Mouse (Mus musculus): ENCODE measurements at regions not wholly inside any gene's neighbourhood (a gene's known extent, or its start where the extent isn't known, plus 50 kb on each side); places are given as distances from the start of the nearest gene placed in this dataset.

DNA sequence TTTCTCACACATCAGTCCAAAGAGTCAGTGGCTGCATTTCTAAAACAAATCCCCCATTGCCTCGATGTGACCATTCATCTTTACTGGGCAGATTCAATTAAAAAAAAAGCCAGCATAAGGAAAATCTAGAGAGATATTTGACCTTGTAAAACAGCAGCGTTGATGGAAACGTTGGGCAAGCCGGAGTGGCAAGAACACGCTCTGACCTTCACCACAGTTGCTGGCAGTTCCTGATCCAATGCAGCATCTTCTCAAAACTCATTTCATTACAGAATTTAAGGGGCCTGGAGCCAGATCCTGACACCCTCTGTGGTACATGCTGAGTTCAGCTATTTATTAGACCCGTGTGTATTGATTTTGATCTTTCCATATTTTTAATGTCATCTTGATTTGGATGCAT lies 225.7 kb upstream of the Rnd3 start:
- Histone ChIP-seq H3K4me3 (ENCODE audit: insufficient read depth in 1 of 2, low read depth in 1 of 2, low read length in 2 of 2, poor library complexity in 1 of 2, severe bottlenecking in 1 of 2) (no peak overlapping the region), H3K9ac (ENCODE audit: insufficient read depth, low read depth, low read length, poor library complexity, severe bottlenecking) (no peak overlapping the region), H3K9me3 (ENCODE audit: control insufficient read depth, insufficient read depth, low read depth, low read length) (no peaks in the 10 kb centered on the region), H3K4me1 (ENCODE audit: control insufficient read depth in 2 of 2, insufficient read depth in 2 of 2, low read length in 2 of 2, poor library complexity in 1 of 2) (no peaks in the 10 kb centered on the region), H3K27ac (ENCODE audit: insufficient read depth, low read depth, low read length, poor library complexity, severe bottlenecking) (no peak overlapping the region), H3K36me3 (ENCODE audit: control insufficient read depth, insufficient read depth, low read length, poor library complexity, severe bottlenecking) (no peaks in the 10 kb centered on the region)
- in situ Hi-C loops (cut with MboI; ENCODE audit: low sequenced_read_pairs in 2 of 2, unreplicated experiment in 2 of 2), result no loop called here
- no peak for DNase-seq (ENCODE audit: low read depth, low spot score)
- TF ChIP-seq CHD2 (IDR thresholded peaks at IDR 0.05; ENCODE audit: low read depth, low read length) (no peak), ZC3H11A (IDR thresholded peaks at IDR 0.05; ENCODE audit: borderline replicate concordance, low read depth, low read length) (no peak), MAFK (IDR thresholded peaks at IDR 0.05; ENCODE audit: insufficient read depth, low read depth, low read length) (no peak), ZNF384 (IDR thresholded peaks at IDR 0.05; ENCODE audit: low read depth, low read length) (no peak), HCFC1 (IDR thresholded peaks at IDR 0.05; ENCODE audit: borderline replicate concordance, insufficient read depth, low read length) (no peak)

DNA sequence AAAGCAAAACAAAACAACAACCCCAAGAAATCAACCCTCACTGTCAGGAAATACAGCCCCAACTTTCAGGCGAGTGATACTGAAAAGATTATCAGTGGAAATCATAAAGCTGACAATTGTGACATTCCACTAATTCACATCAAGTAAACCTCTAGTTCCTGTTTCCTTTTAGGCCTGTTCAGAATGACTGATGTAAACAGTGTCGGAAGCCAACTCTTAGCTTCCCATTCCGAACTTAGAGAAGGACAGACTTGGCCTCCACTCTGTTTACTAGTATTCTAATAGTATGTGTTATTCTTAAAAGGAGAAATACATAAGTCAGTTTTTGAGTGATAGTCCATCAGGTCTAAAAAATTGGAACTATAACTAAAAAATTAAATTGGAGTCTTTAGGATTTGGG lies 223.9 kb upstream of the Rnd3 start:
- Histone ChIP-seq H3K36me3 (ENCODE audit: control insufficient read depth, insufficient read depth, low read length, poor library complexity, severe bottlenecking) (no peaks in the 10 kb centered on the region), H3K27ac (ENCODE audit: insufficient read depth, low read depth, low read length, poor library complexity, severe bottlenecking) (no peak overlapping the region), H3K4me1 (ENCODE audit: control insufficient read depth in 2 of 2, insufficient read depth in 2 of 2, low read length in 2 of 2, poor library complexity in 1 of 2) (no peaks in the 10 kb centered on the region), H3K9me3 (ENCODE audit: control insufficient read depth, insufficient read depth, low read depth, low read length) (no peaks in the 10 kb centered on the region), H3K4me3 (ENCODE audit: insufficient read depth in 1 of 2, low read depth in 1 of 2, low read length in 2 of 2, poor library complexity in 1 of 2, severe bottlenecking in 1 of 2) (no peak overlapping the region), H3K9ac (ENCODE audit: insufficient read depth, low read depth, low read length, poor library complexity, severe bottlenecking) (no peak overlapping the region)
- TF ChIP-seq ZC3H11A (IDR thresholded peaks at IDR 0.05; ENCODE audit: borderline replicate concordance, low read depth, low read length) (no peak), HCFC1 (IDR thresholded peaks at IDR 0.05; ENCODE audit: borderline replicate concordance, insufficient read depth, low read length) (no peak), MAFK (IDR thresholded peaks at IDR 0.05; ENCODE audit: insufficient read depth, low read depth, low read length) (no peak), CHD2 (IDR thresholded peaks at IDR 0.05; ENCODE audit: low read depth, low read length) (no peak), ZNF384 (IDR thresholded peaks at IDR 0.05; ENCODE audit: low read depth, low read length) (no peak)
- in situ Hi-C loops (cut with MboI; ENCODE audit: low sequenced_read_pairs in 2 of 2, unreplicated experiment in 2 of 2), result no loop called here
- no peak for DNase-seq (ENCODE audit: low read depth, low spot score)

DNA sequence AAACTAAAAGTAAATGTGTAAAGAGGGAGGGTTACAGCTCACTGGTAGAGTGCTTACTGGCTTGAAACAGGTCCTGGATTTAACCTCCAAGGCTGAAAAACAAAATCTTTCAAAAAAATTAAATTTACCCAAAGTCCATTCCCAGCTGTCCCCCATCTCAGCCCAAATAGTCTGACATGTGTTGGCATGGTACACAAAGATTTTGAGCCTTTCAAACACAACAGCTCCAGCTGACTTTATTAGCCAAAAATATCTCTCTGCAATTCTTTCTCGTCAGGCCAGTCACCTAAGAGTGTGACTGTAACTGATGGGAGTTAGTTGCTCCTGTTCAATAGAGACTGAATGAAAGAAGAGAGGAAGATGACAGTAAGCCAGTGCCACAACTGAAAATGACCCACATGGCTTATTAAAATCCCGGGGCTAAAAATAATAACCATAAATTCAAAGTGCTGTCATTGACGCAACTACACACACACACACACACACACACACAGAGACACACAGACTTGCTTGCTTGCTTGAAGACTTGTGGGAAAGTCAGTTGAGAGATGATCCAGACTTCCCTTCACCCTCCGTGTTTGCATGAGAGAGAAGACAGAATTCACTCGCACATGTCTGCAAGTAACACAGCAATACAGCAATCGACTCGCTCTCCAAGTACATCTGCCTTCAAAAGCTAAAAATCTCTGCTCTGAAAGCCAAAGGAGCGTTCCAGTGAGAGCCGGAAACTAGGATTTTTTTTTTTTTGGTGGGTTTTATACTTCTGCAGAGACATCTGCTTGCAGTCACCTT lies 214.1 kb upstream of the Rnd3 start:
- H3K4me3 ChIP-seq (ENCODE audit: insufficient read depth in 1 of 2, low read depth in 1 of 2, low read length in 2 of 2, poor library complexity in 1 of 2, severe bottlenecking in 1 of 2), result no peak overlapping the region
- H3K9ac ChIP-seq (ENCODE audit: insufficient read depth, low read depth, low read length, poor library complexity, severe bottlenecking), result no peak overlapping the region
- no peak for TF ChIP-seq MAFK (IDR thresholded peaks at IDR 0.05; ENCODE audit: insufficient read depth, low read depth, low read length)
- no peak for TF ChIP-seq HCFC1 (IDR thresholded peaks at IDR 0.05; ENCODE audit: borderline replicate concordance, insufficient read depth, low read length)
- no peak for TF ChIP-seq ZC3H11A (IDR thresholded peaks at IDR 0.05; ENCODE audit: borderline replicate concordance, low read depth, low read length)
- no peak for TF ChIP-seq ZNF384 (IDR thresholded peaks at IDR 0.05; ENCODE audit: low read depth, low read length)
- no peak for TF ChIP-seq CHD2 (IDR thresholded peaks at IDR 0.05; ENCODE audit: low read depth, low read length)
- H3K9me3 ChIP-seq (ENCODE audit: control insufficient read depth, insufficient read depth, low read depth, low read length), result no peaks in the 10 kb centered on the region
- no peaks in the 10 kb centered on the region for H3K4me1 ChIP-seq (ENCODE audit: control insufficient read depth in 2 of 2, insufficient read depth in 2 of 2, low read length in 2 of 2, poor library complexity in 1 of 2)
- in situ Hi-C loops (cut with MboI; ENCODE audit: low sequenced_read_pairs in 2 of 2, unreplicated experiment in 2 of 2), result no loop called here
- DNase-seq (ENCODE audit: low read depth, low spot score), result no peak
- H3K36me3 ChIP-seq (ENCODE audit: control insufficient read depth, insufficient read depth, low read length, poor library complexity, severe bottlenecking), result no peaks in the 10 kb centered on the region
- H3K27ac ChIP-seq (ENCODE audit: insufficient read depth, low read depth, low read length, poor library complexity, severe bottlenecking), result no peak overlapping the region

DNA sequence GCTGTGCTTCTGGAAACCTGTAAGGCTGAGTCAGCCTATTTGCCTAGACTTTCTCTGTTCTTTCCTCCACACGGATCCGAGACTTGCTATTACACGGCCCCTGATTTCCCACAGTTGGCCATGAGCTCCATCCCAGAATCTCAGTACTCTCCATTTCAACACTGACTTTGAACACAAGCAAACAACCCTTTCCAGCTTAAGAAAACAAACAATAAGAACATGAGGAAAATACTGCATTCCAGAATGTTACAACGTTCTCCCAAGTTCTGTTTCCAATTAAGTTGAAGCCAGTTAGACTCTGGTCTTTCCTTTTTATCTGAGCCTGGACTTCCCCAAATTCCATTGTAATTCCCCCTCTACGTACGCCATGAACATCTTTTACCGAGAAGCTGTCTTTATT lies 206.4 kb upstream of the Rnd3 start:
- in situ Hi-C loops (cut with MboI; ENCODE audit: low sequenced_read_pairs in 2 of 2, unreplicated experiment in 2 of 2), result no loop called here
- Histone ChIP-seq H3K4me3 (ENCODE audit: insufficient read depth in 1 of 2, low read depth in 1 of 2, low read length in 2 of 2, poor library complexity in 1 of 2, severe bottlenecking in 1 of 2) (no peak overlapping the region), H3K9ac (ENCODE audit: insufficient read depth, low read depth, low read length, poor library complexity, severe bottlenecking) (no peak overlapping the region), H3K9me3 (ENCODE audit: control insufficient read depth, insufficient read depth, low read depth, low read length) (no peaks in the 10 kb centered on the region), H3K27ac (ENCODE audit: insufficient read depth, low read depth, low read length, poor library complexity, severe bottlenecking) (no peak overlapping the region), H3K4me1 (ENCODE audit: control insufficient read depth in 2 of 2, insufficient read depth in 2 of 2, low read length in 2 of 2, poor library complexity in 1 of 2) (no peaks in the 10 kb centered on the region), H3K36me3 (ENCODE audit: control insufficient read depth, insufficient read depth, low read length, poor library complexity, severe bottlenecking) (no peaks in the 10 kb centered on the region)
- TF ChIP-seq CHD2 (IDR thresholded peaks at IDR 0.05; ENCODE audit: low read depth, low read length) (no peak), ZNF384 (IDR thresholded peaks at IDR 0.05; ENCODE audit: low read depth, low read length) (no peak), HCFC1 (IDR thresholded peaks at IDR 0.05; ENCODE audit: borderline replicate concordance, insufficient read depth, low read length) (no peak), ZC3H11A (IDR thresholded peaks at IDR 0.05; ENCODE audit: borderline replicate concordance, low read depth, low read length) (no peak), MAFK (IDR thresholded peaks at IDR 0.05; ENCODE audit: insufficient read depth, low read depth, low read length) (no peak)
- DNase-seq (ENCODE audit: low read depth, low spot score), result no peak

Measured in ES-E14 (cell line).